Mouse (Mus musculus) MEL (cell line): ENCODE results near the gene App. TPM values are rescaled to one million over a fixed set of nuclear protein-coding genes. Genes with fewer than 3 reads are reported as not detected.

Experiments
- DNase-seq: peaks from one replicate; pipeline ENCODE4 v3.0.0; 2011; ENCODE audit warnings: low read depth, low spot score
- H3K27ac ChIP-seq: 2 replicates; pipeline ENCODE4 v1.5.1; 2012; ENCODE audit warnings: low read depth, mild to moderate bottlenecking, control low read depth, low read length, moderate library complexity; ENCODE audit not compliant: control insufficient read depth
- H3K27me3 ChIP-seq, 2 experiments: fragments of 150-350 bp in 1 of 2; sonication (generic) in 1 of 2; 2 replicates each; pipeline ENCODE4 v1.6.1; 2012; ENCODE audit warnings: low read length in 2 of 2, mild to moderate bottlenecking in 2 of 2, improper control_type of control experiment in 1 of 2, moderate library complexity in 1 of 2; ENCODE audit not compliant: insufficient read depth in 2 of 2, control insufficient read depth in 1 of 2
- H3K36me3 ChIP-seq, 2 experiments: 2 replicates each; pipeline ENCODE4 v1.6.1; 2012 to 2014; ENCODE audit warnings: low read length in 2 of 2, improper control_type of control experiment in 1 of 2, inconsistent platforms in 1 of 2, mild to moderate bottlenecking in 1 of 2; ENCODE audit not compliant: insufficient read depth in 2 of 2, control insufficient read depth in 1 of 2
- H3K4me1 ChIP-seq, 2 experiments: fragments of 150-350 bp in 1 of 2; sonication (generic) in 1 of 2; 2 replicates each; pipeline ENCODE4 v1.6.1; 2012; ENCODE audit warnings: low read length in 2 of 2, improper control_type of control experiment in 1 of 2, mild to moderate bottlenecking in 1 of 2; ENCODE audit not compliant: insufficient read depth in 2 of 2, control insufficient read depth in 1 of 2
- H3K4me3 ChIP-seq, 2 experiments: fragments of 150-350 bp in 1 of 2; sonication (generic) in 1 of 2; 2 replicates each; pipeline ENCODE4 v1.5.1; 2012; ENCODE audit warnings: low read depth in 2 of 2, low read length in 2 of 2, mild to moderate bottlenecking in 2 of 2, moderate library complexity in 2 of 2, control low read depth in 1 of 2, improper control_type of control experiment in 1 of 2; ENCODE audit not compliant: control insufficient read depth in 1 of 2, insufficient read depth in 1 of 2
- H3K79me2 ChIP-seq: 2 replicates; pipeline ENCODE4 v1.6.1; 2012; ENCODE audit warnings: mild to moderate bottlenecking, low read length, moderate library complexity; ENCODE audit not compliant: control insufficient read depth, poor library complexity, insufficient read depth
- H3K9ac ChIP-seq: 2 replicates; pipeline ENCODE4 v1.6.1; 2012; ENCODE audit warnings: low read depth, mild to moderate bottlenecking, control low read depth, low read length, moderate library complexity; ENCODE audit not compliant: control insufficient read depth, poor library complexity, severe bottlenecking
- H3K9me3 ChIP-seq: fragments of 150-350 bp; sonication (generic); replicated peaks from 2 replicates; pipeline ENCODE4 v1.6.1; 2012; ENCODE audit warnings: mild to moderate bottlenecking, low read length, improper control_type of control experiment, moderate library complexity; ENCODE audit not compliant: insufficient read depth
- BHLHE40 ChIP-seq: IDR thresholded peaks from 2 replicates; pipeline ENCODE4 v1.6.1; 2012; ENCODE audit warnings: low read depth, mild to moderate bottlenecking, inconsistent platforms, low read length, improper control_type of control experiment, borderline replicate concordance
- CHD2 ChIP-seq: IDR thresholded peaks from 2 replicates; pipeline ENCODE4 v1.6.1; 2011; ENCODE audit warnings: low read length, improper control_type of control experiment
- CTCF ChIP-seq, 3 experiments: IDR thresholded peaks in 2 of 3; conservative IDR thresholded peaks in 1 of 3; 2 replicates each; pipeline ENCODE4 v1.5.1; 2011 to 2012; ENCODE audit warnings: low read length in 3 of 3, low read depth in 2 of 3, mild to moderate bottlenecking in 2 of 3, improper control_type of control experiment in 1 of 3, inconsistent platforms in 1 of 3, mixed read lengths in 1 of 3, moderate library complexity in 1 of 3; ENCODE audit not compliant: control insufficient read depth in 1 of 3, insufficient read depth in 1 of 3, poor library complexity in 1 of 3, severe bottlenecking in 1 of 3
- ELF1 ChIP-seq: IDR thresholded peaks from 2 replicates; pipeline ENCODE4 v1.6.1; 2014; ENCODE audit warnings: low read depth, mild to moderate bottlenecking, inconsistent platforms, low read length, improper control_type of control experiment, moderate library complexity
- EP300 ChIP-seq, 2 experiments: IDR thresholded peaks; 2 replicates each; pipeline ENCODE4 v1.6.1; 2011; ENCODE audit warnings: improper control_type of control experiment in 2 of 2, low read length in 2 of 2, low read depth in 1 of 2, mild to moderate bottlenecking in 1 of 2
- ETS1 ChIP-seq: IDR thresholded peaks from 2 replicates; pipeline ENCODE4 v1.6.1; 2012; ENCODE audit warnings: low read depth, mild to moderate bottlenecking, inconsistent platforms, low read length, improper control_type of control experiment, moderate library complexity
- GATA1 ChIP-seq: IDR thresholded peaks from 2 replicates; pipeline ENCODE4 v1.6.1; 2011; ENCODE audit warnings: low read depth, low read length, improper control_type of control experiment
- JUND ChIP-seq: IDR thresholded peaks from 2 replicates; pipeline ENCODE4 v1.6.1; 2011; ENCODE audit warnings: low read depth, mild to moderate bottlenecking, improper control_type of control experiment, low read length
- KAT2A ChIP-seq: conservative IDR thresholded peaks from 2 replicates; pipeline ENCODE4 v1.6.1; 2012; ENCODE audit warnings: low read depth, low read length, improper control_type of control experiment, inconsistent platforms
- MAX ChIP-seq: IDR thresholded peaks from 2 replicates; pipeline ENCODE4 v1.6.1; 2011; ENCODE audit warnings: low read length, improper control_type of control experiment
- NELFE ChIP-seq: IDR thresholded peaks from 2 replicates; pipeline ENCODE4 v1.6.1; 2011; ENCODE audit warnings: low read depth, low read length, improper control_type of control experiment
- NRF1 ChIP-seq: IDR thresholded peaks from 2 replicates; pipeline ENCODE4 v1.6.1; 2014; ENCODE audit warnings: low read depth, mild to moderate bottlenecking, inconsistent platforms, low read length, improper control_type of control experiment, moderate library complexity; ENCODE audit not compliant: poor library complexity, insufficient read depth, severe bottlenecking
- POLR2AphosphoS2 ChIP-seq: IDR thresholded peaks from 2 replicates; pipeline ENCODE4 v1.6.1; 2011; ENCODE audit warnings: low read length, improper control_type of control experiment
- POLR2AphosphoS5 ChIP-seq: IDR thresholded peaks from 2 replicates; pipeline ENCODE4 v1.6.1; 2012; ENCODE audit warnings: low read depth, borderline replicate concordance, mild to moderate bottlenecking, inconsistent platforms, low read length, moderate library complexity, mixed read lengths
- RAD21 ChIP-seq: IDR thresholded peaks from 2 replicates; pipeline ENCODE4 v1.6.1; 2011; ENCODE audit warnings: mild to moderate bottlenecking, low read depth, low read length, improper control_type of control experiment
- SIN3A ChIP-seq: IDR thresholded peaks from 2 replicates; pipeline ENCODE4 v1.6.1; 2012; ENCODE audit warnings: low read length, improper control_type of control experiment, inconsistent platforms
- TAL1 ChIP-seq: IDR thresholded peaks from 2 replicates; pipeline ENCODE4 v1.6.1; 2012; ENCODE audit warnings: mild to moderate bottlenecking, inconsistent platforms, low read length, moderate library complexity, mixed read lengths
- TCF12 ChIP-seq: IDR thresholded peaks from 2 replicates; pipeline ENCODE4 v1.6.1; 2014; ENCODE audit warnings: low read depth, mild to moderate bottlenecking, inconsistent platforms, low read length, improper control_type of control experiment, moderate library complexity
- UBTF ChIP-seq: IDR thresholded peaks from 2 replicates; pipeline ENCODE4 v1.6.1; 2012; ENCODE audit warnings: low read depth, mild to moderate bottlenecking, inconsistent platforms, low read length, improper control_type of control experiment, moderate library complexity, borderline replicate concordance; ENCODE audit not compliant: insufficient read depth
- USF1 ChIP-seq: IDR thresholded peaks from 2 replicates; pipeline ENCODE4 v1.6.1; 2014; ENCODE audit warnings: low read depth, mild to moderate bottlenecking, inconsistent platforms, low read length, improper control_type of control experiment, moderate library complexity
- USF2 ChIP-seq, 2 experiments: IDR thresholded peaks; 2 replicates each; pipeline ENCODE4 v1.6.1; 2011 to 2012; ENCODE audit warnings: improper control_type of control experiment in 2 of 2, low read length in 2 of 2, borderline replicate concordance in 1 of 2, inconsistent platforms in 1 of 2, low read depth in 1 of 2, mild to moderate bottlenecking in 1 of 2; ENCODE audit not compliant: insufficient read depth in 1 of 2
- ZC3H11A ChIP-seq: IDR thresholded peaks from 2 replicates; pipeline ENCODE4 v1.6.1; 2012; ENCODE audit warnings: low read depth, mild to moderate bottlenecking, inconsistent platforms, low read length, improper control_type of control experiment
- ZKSCAN1 ChIP-seq: IDR thresholded peaks from 2 replicates; pipeline ENCODE4 v1.6.1; 2012; ENCODE audit warnings: low read depth, mild to moderate bottlenecking, inconsistent platforms, low read length, improper control_type of control experiment, moderate library complexity
- ZNF384 ChIP-seq: IDR thresholded peaks from 2 replicates; pipeline ENCODE4 v1.6.1; 2012; ENCODE audit warnings: low read depth, mild to moderate bottlenecking, inconsistent platforms, low read length, improper control_type of control experiment
- polyA plus RNA-seq, 2 experiments: library from polyadenylated mRNA; stranded (reverse) in 1 of 2; unstranded in 1 of 2; fragments of >175 nt in 1 of 2; fragments of >200 nt in 1 of 2; gene quantifications; 2 replicates each; pipeline versions ENCODE4 v1.2.1 to v1.2.4; 2012; ENCODE audit warnings: low replicate concordance in 2 of 2, low read depth in 1 of 2; ENCODE audit not compliant: insufficient read length in 2 of 2, insufficient read depth in 1 of 2, missing spikeins in 1 of 2
- total RNA-seq: library from RNA; depleted of rRNA; stranded (reverse); fragments of 300-350 nt; gene quantifications from 2 replicates; pipeline ENCODE4 v1.2.3, GENCODE M21; 2012

App gene
- total and polyA plus RNA-seq, 3 experiments: not detected

DNA sequence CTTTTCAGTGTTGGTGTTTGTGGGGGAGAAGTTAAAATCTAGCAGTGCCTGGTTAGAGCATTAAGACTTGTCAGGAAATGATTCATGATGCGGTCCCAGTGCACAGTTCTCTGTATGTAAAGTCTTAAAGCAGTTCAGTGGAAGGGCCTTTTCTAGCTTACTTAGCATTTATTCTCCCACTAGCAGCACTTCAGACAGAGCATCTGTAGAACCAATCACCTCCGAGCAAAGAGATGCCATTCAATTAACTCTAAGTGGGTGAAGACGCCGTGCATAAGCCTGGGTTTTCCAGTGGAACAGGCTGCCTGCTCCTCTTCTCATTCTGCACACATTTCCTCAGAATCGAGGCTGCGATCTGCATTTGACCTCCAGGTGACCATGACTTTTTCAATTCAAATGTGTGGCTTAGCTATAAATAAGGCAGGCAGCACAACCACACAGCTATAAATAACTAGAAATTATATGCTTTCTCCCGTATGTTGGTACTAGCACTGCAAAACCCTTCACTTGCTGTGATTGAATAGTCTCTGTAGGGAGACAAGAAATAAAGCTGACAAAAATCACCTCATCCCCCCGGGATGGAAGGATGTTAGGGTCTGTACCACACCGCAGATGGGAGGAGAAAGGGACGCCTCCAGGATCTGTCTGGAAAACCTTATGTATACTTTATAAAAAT, 135.5 kb downstream of the App start:
- H3K4me1 ChIP-seq: no peaks in the 10 kb centered on the region
- H3K27me3 ChIP-seq: no peaks in the 10 kb centered on the region
- no peak for DNase-seq
- no peaks in the 10 kb centered on the region for H3K9me3 ChIP-seq
- TF ChIP-seq SIN3A: no peak
- TF ChIP-seq GATA1: no peak
- TF ChIP-seq RAD21: no peak
- no peak for TF ChIP-seq ELF1
- no peak for TF ChIP-seq USF1
- no peak for TF ChIP-seq ETS1
- TF ChIP-seq ZKSCAN1: no peak
- TF ChIP-seq KAT2A: no peak
- no peak for TF ChIP-seq EP300 (IDR thresholded peaks at IDR 0.05; ENCODE audit: low read depth in 1 of 2, low read length in 2 of 2)
- TF ChIP-seq MAX: no peak
- TF ChIP-seq JUND: no peak
- TF ChIP-seq CHD2: no peak
- TF ChIP-seq NELFE: no peak
- TF ChIP-seq USF2 (IDR thresholded peaks at IDR 0.05; ENCODE audit: borderline replicate concordance in 1 of 2, insufficient read depth in 1 of 2, low read depth in 1 of 2, low read length in 2 of 2): no peak
- TF ChIP-seq CTCF (IDR thresholded peaks at IDR 0.05 in 2 of 3, conservative IDR thresholded peaks at IDR 0.05 in 1 of 3; ENCODE audit: control insufficient read depth in 1 of 3, insufficient read depth in 1 of 3, low read depth in 2 of 3, low read length in 3 of 3, poor library complexity in 1 of 3, severe bottlenecking in 1 of 3): no peak
- no peak for TF ChIP-seq NRF1
- TF ChIP-seq POLR2AphosphoS5: no peak
- no peak for TF ChIP-seq BHLHE40
- no peak for TF ChIP-seq TCF12
- TF ChIP-seq, all 39 proteins: peak for 0
- Histone ChIP-seq H3K9ac (no peak overlapping the region), H3K36me3 (no peaks in the 10 kb centered on the region), H3K27ac (no peak overlapping the region), H3K79me2 (no peaks in the 10 kb centered on the region), H3K4me3 (no peak overlapping the region)

DNA sequence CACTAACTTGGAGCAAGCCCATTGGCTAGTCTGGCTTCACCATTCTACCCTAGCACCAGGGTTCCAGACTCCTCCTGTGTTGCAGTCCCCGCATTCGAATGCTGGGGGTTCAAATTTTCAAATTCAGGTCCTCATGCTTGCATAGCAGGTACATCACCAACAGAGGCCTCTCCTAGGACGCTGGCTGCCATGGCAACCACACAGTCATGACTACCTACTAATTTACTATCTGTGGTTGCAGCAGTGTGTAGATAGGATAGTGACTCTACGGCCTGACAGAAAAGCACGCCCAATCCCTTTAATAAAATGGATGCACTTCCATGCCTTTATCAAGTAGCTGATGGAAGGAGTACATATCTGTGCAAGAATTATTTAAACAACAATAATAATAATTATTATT, 137.8 kb downstream of the App start:
- Histone ChIP-seq H3K27me3 (no peaks in the 10 kb centered on the region), H3K9ac (no peak overlapping the region), H3K4me1 (no peaks in the 10 kb centered on the region), H3K27ac (no peak overlapping the region), H3K9me3 (no peaks in the 10 kb centered on the region), H3K36me3 (no peaks in the 10 kb centered on the region), H3K79me2 (no peaks in the 10 kb centered on the region), H3K4me3 (no peak overlapping the region)
- DNase-seq: no peak
- TF ChIP-seq ZNF384: no peak
- no peak for TF ChIP-seq UBTF
- TF ChIP-seq ZC3H11A: no peak
- TF ChIP-seq POLR2AphosphoS2: no peak
- TF ChIP-seq RAD21: no peak
- TF ChIP-seq ELF1: no peak
- TF ChIP-seq MAX: no peak
- no peak for TF ChIP-seq TAL1
- no peak for TF ChIP-seq USF2 (IDR thresholded peaks at IDR 0.05; ENCODE audit: borderline replicate concordance in 1 of 2, insufficient read depth in 1 of 2, low read depth in 1 of 2, low read length in 2 of 2)
